Mouse (Mus musculus): Measurements from ENCODE around the gene Rnaseh2a. TPM values are rescaled to one million over a fixed set of nuclear protein-coding genes. Genes with fewer than 3 reads are reported as not detected.
A peak's percentile ranks its signal among the peaks of the same experiment; 100 is the strongest.

Rnaseh2a gene
- 10 to 100 TPM; 36.8 to 44.3 TPM for total RNA-seq (2021)
- long read RNA-seq, transcript Rnaseh2a-203 (8 exons, 2,044 nt): major isoform, 19 of 29 reads
- long read RNA-seq, partial matches to known transcripts: 2 of 29 reads
- long read RNA-seq, other reads (novel, unspliced or antisense): 5 of 29 reads

DNA sequence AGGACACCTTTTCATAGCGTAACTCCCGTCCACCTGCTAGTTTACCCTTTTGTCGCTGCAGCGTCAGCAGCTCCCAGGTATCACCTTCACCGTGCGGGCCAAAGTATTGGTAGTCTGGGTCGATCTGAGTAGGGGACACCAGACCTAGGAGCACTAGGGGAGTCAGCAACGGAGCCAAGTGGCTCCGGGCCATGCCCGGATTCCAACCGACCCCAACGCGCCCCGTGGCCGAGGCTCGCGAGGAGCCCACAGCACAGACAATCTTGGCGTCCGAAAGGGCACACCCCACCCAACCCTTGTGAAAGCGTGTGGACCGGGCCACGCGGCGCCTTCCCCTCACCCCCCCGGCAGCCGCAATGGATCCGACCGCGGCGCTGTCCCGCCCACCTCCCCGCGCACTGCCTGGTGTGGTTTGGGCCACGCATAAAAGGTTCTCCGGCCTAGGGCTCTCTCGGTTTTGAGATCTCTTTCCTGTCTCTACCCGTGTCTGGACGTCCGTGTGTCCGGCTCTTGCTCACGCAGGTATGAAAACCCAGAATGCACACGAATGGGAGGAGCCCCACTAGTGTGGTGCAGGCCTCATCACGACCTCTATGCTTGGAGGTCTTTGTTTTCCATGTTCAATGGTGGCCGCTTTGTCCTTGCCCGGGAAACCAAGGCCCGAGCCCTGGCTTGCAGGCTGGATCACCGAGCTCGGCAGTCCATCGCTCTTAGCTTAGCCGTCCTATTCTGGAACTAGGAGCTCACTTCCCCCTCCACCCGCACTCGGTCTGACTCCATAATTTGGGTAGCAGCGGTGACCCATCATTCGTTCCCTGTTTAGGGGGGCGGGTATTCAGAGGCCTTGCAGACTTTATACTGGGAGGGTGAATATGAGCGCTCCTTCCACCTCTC is at the start of gene Rnaseh2a, which contains the start of the genes Gm49661 and Prdx2:
Rnaseh2a (minus strand) TSS at position 527 of the 894 bp plus-strand sequence.
Gm49661 (minus strand) TSS at position 193 of the 894 bp plus-strand sequence.
Prdx2 (plus strand) TSS at position 347 of the 894 bp plus-strand sequence.
- DNase-seq (ENCODE audit: low spot score in 2 of 2): peak; percentile 69 to 80

DNA sequence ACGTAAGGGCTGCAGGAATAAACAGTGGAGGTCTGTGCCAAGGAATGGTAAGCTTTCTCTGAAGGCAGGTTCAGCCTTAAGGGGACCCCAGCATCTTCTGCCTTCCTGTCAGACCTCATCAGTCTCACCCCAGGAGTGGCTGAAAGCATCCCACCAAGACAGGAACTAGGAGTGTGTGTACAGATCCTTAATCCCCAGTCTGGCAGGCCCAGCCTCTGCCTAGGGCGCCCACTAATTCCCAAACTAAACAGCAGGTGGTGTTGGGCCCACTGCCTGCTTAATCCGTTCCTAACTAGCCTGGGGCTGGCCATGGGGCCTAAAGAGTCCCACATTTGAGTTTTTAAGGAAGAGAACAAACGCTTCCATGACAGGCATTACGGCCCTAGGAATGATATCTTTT is 47.6 kb upstream of the Rnaseh2a start:
- DNase-seq (ENCODE audit: low spot score in 2 of 2): no peak

DNA sequence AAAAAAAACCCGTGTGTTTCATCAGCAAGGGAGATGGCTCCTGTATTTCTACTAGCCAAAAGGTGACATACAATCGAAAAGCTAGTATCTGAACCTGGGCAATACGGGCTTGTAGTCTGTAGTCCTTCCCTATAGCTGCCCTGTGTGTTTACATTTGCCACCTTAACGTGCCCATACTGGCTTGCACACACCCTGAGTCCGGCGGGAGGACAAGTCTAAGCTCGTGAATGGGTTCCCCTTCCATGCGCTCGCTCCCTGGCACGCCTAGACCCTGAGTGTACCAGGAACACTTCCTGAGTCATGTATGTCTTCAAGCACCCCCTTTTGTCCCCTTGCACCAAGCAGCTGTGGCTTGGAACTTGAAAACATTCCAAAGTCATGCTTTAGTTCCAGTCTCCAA is 47.2 kb upstream of the Rnaseh2a start:
- DNase-seq (ENCODE audit: low spot score in 2 of 2): no peak

DNA sequence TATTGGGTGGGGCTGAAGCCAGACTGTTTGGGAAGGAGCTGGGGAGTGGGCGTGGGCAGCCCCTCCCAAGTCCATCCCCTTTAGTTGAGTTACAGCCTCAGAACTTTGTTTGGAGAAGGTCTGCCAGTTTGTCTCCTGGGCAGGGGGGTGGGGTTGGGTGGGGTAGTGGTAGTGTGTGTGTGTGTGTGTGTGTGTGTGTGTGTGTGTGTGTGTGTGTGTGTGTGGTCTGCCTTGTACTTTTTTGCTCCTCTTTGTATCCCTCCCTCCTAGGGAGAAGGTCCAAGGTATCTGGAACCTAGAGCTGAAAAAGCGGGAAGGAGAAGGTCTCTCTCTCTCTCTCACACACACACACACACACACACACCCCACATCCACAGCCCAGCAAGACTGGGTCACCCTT is 44.9 kb upstream of the Rnaseh2a start, which contains the start of gene Best2:
Best2 (minus strand) TSS at position 101 of the 400 bp plus-strand sequence.
- DNase-seq (ENCODE audit: low spot score in 2 of 2): no peak

DNA sequence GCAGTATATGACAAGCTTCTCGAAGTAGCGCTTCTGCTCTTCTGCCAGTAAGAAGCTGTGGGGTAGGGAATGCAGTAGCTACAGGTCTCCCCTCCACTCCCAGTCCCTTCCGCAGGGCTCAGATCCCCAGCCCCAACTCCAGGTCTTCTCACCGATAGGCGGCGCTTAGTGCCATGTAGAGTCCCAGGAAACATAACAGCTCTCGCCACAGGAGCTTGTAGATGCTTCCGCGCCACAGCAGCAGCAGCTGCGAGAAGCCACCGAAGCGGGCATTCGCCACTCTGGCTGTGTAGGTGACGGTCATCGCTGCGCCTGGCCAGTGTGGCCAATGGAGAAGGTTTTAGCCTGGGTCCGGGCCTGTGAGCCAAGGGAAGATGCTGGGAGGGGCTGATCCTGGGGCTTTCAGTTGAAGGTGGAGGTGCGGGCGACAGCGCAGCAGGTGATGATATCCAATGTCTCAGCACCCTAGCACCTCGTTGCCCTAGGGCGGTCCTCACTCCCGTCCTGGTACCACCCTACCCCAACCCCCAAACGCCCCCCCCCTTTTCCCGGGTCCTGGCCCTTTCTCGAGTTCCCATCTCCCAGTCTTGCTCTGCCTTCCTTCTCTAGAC is 43.8 kb upstream of the Rnaseh2a start:
- DNase-seq (ENCODE audit: low spot score in 2 of 2): peak; percentile 74

DNA sequence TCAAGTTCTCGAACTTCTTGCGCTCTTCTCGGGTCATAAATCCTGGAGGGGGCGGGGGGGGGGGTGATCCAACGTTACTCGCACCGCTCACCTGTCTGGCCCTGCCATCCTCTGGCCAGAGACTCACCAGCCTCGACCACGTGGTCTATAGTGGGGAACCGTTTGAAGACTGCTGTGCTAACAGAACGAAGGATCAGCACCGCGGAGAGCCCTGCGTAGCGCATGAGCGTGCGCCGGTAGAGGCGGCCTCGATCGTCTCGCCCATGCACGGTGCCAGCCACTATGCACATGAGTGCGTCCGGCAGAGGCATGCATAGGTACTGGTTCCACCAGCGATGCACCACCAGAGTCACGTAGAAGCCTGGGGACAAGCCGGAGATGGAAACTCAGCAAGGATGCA is 41.7 kb upstream of the Rnaseh2a start:
- DNase-seq (ENCODE audit: low spot score in 2 of 2): no peak

DNA sequence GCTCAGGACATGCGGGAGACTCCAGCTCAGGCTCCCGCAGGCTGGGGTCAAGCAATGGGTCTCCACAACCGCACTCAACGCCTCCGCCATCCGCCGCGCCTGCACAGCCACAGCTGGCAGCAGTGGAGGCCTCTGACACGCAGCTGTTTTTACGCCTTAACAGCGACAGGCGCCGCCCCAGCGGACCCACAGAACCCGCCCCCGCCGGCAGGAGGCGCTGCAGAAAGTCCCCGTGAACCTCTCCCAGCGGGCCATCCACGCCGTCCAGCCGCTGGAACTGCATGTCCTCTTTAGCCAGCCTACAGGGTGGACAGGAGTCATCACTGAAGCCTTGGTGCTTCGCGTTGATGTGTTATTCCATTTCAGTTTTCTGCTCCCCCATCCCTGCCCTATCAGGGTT is 38.1 kb upstream of the Rnaseh2a start:
- DNase-seq (ENCODE audit: low spot score in 2 of 2): no peak

DNA sequence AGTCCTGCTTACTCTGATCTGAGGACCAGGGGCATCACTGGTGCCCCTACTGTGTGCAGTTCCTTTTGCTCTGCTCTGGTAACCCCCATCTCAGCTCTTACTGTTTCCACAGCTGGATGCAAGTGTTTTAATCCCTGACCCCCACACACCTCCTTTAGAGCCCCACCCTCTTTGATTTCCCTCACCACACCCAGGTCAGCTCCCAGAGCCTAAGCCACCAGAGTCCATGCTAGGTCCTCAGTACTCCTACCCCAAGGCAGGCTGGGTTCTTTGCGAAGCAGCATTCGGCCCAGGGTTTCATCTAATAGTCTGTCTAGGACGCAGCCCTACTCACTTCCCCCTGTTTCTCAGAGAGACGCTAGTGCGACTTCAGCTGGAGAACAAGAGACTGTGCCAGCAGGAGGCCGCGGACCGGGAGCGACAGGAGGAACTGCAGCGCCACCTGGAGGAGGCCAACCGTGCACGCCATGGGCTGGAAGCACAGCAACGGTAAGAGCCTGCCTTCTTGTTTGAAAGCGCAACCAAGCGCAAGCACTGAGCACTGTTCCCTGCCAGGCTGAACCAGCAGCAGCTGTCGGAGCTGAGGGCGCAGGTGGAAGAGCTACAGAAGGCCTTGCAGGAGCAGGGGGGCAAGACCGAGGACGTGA is 28.2 kb upstream of the Rnaseh2a start:
- peak; percentile 93 to 94 for DNase-seq (ENCODE audit: low spot score in 2 of 2)

DNA sequence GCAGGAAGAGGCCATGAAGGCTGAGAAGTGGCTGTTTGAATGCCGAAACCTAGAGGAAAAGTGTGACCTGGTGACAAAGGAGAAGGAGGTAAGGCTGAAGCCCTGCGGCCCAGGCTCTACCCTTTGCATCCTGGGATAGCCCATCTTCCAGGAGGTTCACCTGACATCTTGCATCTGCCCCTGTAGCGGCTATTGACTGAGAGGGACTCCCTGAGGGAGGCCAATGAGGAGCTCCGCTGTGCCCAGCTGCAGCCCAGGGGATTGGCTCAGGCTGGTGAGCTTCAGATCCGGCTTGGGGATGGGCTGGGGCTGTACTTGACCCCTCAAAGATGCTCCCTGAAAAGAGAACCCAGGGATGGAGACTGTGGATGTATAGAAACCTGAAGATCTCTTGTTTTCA is 27.4 kb upstream of the Rnaseh2a start:
- DNase-seq (ENCODE audit: low spot score in 2 of 2): no peak

DNA sequence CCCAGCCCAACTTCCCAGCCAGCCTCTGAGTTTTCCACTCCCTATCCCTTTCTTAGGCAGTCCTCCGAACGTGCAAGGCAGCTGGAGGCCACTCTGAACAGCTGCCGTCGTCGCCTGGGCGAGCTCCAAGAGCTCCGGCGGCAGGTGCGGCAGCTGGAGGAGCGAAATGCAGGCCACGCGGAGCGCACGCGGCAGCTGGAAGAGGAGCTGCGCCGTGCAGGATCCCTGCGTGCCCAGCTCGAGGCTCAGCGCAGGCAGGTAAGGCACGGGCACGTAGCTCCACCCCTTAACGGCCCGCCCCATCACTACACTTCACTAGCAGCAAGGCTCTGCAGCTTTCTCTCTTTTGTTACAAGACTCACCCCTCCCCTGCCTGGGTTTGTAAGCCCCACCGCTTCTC is 26.1 kb upstream of the Rnaseh2a start:
- DNase-seq (ENCODE audit: low spot score in 2 of 2): no peak

DNA sequence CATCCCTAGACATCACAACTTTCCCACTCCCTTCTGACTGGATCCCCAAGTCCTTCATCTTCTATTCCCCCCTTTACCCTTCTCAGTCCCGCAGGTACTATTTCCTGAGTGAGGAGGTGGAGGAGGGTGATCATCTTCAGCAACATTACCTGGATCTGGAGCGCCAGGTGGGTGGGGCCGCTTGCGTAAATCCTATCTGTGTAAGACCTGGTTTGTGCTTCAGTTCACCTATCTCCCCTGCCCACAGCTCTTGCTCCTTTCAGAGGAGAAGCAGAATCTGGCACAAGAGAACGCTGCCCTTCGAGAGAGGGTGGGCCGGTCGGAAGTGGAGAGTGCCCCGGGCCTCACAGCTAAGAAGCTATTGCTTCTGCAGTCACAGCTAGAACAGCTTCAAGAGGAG is 24.8 kb upstream of the Rnaseh2a start:
- DNase-seq (ENCODE audit: low spot score in 2 of 2): no peak

DNA sequence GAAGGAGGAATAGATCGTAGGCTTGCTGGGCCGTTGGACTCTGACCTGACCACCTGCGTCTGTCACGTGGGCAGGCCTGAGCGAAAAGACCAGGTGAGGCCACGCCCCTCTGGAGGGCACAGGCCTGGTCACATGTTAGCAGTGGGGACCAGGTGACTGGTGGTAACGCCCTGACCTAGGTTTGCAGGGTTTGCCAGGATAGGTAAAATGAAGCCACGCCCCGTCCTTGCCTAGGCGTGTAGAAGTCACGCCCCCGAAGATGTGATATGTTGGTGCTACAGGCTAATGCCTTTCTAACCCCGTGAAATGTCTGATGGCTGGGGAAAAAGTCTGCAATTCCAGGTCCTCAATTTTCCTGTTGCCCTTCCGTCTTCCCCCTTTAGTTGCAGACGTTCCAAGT is 21.3 kb upstream of the Rnaseh2a start:
- no peak for DNase-seq (ENCODE audit: low spot score in 2 of 2)

DNA sequence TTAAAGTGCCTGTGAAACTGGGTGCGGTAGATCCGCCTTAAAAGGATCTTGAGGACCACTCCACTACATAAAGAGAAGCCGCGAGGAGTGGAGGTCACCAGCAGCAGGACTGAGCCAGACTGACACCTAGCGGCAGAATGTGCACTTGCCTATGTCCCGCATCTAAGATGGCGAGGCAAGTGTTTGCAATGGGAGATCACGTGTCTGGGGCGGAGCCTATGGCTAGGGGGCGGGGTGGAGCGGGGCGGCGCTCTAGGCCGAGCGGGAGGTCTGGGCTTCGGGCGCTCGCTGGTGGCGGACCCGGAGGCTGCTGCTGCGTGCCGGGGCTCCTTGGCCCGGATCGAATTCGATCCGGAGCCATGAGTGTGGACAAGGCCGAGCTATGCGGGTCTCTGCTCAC is 20.8 kb upstream of the Rnaseh2a start, which contains the start of gene Hook2:
Hook2 (plus strand) TSS at position 255 of the 400 bp plus-strand sequence.
- DNase-seq (ENCODE audit: low spot score in 2 of 2): peak; percentile 97 to 98

DNA sequence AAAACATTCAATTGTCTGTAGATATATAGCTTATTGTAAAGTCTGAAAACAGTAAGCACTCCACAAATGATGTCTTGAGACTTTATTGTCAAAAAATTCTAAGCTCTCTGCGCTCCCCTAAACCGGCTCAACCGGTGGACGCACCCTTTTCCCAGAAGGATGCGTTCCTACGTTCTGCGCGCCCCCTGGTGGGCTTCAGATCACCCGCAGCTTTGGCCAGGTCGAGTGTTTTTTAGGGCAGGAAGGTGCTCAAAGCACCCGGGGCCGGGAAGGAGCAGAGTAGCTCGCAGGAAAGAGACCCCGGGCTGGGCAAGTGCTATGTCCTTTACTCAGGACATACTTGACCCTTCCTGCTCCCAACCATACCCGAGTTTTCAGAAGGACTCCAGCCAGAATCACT is 20.2 kb upstream of the Rnaseh2a start:
- DNase-seq (ENCODE audit: low spot score in 2 of 2): peak; percentile 92 to 95

DNA sequence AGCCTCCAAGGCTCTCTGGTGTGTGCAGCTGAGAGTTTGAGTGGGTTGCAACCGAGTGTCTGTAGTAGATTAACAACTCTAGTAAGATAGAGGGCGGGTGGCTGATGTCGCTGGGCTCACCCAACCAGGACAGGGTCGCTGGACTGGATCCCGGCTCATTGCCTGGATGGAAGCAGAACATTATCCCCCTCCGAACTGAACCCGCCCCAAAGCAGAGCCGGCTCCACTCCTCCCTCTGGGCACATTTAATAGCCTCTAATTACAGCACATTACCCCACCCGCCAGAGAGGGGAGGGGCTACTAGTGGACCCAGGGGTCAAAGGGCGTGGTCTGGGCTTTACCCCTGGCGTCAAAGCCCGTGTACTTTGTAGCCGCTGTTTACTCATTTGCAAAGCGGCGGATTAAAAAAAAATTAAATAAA is 19.8 kb upstream of the Rnaseh2a start:
- DNase-seq (ENCODE audit: low spot score in 2 of 2): no peak

DNA sequence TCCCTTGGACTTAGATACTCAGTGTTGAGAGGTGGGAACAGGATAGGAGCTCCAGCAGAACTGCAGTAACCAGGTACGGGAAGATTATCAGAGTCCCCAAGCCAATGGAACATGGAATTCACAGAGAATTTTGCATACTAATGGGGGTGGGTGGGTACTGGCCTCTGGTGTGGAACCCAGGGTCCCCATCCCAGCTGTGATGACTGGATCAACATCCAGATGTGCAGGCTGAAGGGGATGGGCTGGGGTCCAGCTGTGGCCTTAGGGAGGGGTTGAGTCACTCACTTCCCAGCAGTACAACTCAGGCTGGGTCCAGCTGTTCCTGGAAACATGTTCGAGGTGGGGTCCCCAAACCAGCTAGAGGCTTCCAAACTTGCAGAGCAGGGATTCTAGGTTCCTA is 18.3 kb upstream of the Rnaseh2a start:
- no peak for DNase-seq (ENCODE audit: low spot score in 2 of 2)

DNA sequence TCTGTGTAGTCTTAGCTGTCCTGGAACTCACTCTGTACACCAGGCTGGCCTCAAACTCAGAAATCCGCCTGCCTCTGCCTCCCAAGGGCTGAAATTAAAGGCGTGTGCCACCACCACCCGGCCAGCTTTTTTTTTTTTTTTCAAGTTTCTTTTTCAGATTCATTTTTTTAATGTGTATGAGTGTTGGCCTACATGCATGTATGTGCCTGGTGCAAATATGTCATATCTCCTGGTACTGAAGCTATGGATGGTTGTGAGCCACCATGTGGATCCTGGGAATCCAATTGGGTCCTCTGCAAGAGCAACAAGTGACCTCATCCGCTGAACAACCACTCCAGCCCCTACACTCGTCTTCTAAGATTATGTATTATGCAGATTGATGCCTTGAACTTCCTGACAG is 17.8 kb upstream of the Rnaseh2a start:
- no peak for DNase-seq (ENCODE audit: low spot score in 2 of 2)

DNA sequence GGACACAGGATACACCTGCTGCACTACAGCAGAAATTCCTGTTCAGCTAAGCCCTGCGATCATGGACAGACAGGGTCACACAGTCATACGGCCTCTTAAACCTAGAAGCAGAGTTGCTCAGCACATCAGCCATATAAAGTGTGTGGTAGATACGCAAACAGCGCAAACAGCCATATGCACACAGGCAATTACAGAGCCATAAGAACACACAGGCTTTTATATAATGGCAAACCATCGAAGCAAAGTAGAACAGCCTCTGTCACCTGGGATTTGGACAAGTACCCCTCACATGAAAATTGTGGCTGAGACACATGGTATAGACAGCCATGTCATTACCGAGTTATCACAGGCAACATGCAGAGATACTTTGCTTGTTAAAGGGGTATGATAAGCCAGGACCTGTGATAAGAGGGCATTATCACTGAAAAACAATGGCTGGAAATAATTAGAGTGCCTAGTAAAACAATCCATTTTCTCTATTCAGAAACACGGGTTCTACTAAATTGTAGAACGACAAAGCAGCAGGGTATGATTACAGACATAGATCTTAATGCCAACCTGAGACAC is 16.9 kb upstream of the Rnaseh2a start:
- DNase-seq (ENCODE audit: low spot score in 2 of 2): no peak

DNA sequence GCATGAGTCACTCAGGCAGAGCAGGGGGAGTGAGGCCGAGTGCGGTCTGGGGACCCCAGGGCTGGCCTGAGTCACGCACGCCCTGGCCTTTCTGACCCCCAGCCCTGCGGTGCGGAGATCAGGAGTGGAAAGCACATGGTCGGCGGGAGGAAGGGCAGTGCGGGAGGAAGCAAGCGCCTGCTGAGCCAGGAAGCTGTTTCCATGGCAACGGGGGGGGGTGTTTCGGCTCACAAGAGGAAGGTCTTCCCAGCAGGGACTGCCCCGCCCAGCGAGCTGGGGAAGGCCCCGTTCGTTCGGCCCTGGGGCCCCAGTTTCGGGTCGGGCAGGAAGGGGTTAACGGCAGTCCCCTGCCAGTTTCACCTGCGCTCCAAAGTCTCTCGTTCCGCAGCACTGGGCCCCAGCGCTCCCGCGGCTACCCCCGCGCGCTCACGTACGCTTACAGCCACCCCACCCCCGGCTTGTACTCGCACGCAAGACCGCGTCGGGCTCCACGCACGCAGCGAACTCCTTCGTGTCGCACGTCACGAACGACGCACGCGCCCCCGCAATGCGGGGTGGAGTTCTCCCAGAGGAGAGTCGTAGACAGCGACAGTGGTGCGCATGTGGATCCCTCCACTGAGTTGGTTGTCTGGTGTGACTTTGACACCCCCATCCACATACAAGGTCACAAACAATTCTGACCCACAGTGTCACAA is 16.3 kb upstream of the Rnaseh2a start:
- peak; percentile 84 to 88 for DNase-seq (ENCODE audit: low spot score in 2 of 2)

DNA sequence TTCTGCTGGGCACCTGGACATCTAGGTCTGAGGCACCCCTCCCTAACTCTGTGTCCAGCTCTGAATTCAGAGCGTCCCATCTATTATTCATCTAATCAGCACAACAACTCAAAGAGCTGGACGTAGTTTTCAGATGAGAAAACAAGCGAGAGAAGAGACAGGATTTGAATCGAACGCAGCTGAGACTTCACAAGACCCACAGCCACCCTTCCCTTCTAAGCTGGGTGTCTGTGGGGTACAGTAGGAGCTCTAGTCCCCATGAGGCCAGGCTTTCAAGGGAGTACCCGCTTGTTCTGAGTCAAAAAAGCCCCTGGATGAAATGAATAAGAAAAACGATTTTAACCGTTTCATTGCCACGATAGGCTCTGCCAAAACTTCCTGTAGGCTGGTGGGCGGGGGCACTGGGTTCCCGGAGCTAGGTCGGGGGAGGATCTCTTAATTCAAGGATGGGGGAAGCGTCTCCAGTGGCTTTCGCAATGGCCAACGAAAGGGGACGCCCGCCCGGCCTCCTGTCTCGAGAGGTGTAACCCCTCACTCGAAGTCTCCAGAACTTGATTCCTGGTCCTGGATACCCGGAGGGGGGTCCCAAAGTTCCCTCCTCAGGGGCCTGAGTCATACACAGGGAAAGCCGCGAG is 15.6 kb upstream of the Rnaseh2a start:
- no peak for DNase-seq (ENCODE audit: low spot score in 2 of 2)

All from layer of hippocampus, postnatal 10 days (tissue).